Mouse (Mus musculus): ENCODE results near the gene Capn2.

GRCm38 (mm10) chr1:182561945-182562514 is 44.6 kb upstream of the Capn2 start:
- no peak for TF ChIP-seq POLR2A (IDR thresholded peaks at IDR 0.05; ENCODE audit: insufficient read depth, low read depth, low read length)
- no peak for TF ChIP-seq CTCF (IDR thresholded peaks at IDR 0.05)
- no peak for TF ChIP-seq EP300 (IDR thresholded peaks at IDR 0.05; ENCODE audit: insufficient read depth, low read depth, low read length)
